Mouse (Mus musculus) forebrain, embryonic 11.5 days (tissue): ENCODE measurements around the gene Tsc22d1. TPM values are rescaled to one million over a fixed set of nuclear protein-coding genes. Genes with fewer than 3 reads are reported as not detected.

Source experiments
- ATAC-seq: fragments of 200-750 bp; cut with Nextera tagmentation; replicated peaks from 2 replicates; pipeline ENCODE4 v1.8.0; 2017; ENCODE audit warnings: moderate TSS enrichment; ENCODE audit not compliant: low FRiP score
- DNase-seq: peaks from one replicate; pipeline ENCODE4 v3.0.0-alpha.2; 2017; ENCODE audit warnings: low spot score
- H3K27ac ChIP-seq: fragments of 300-500 bp; sonication (generic); 2 replicates; pipeline ENCODE4 v1.5.1; 2014; ENCODE audit warnings: low read depth, low read length
- H3K27me3 ChIP-seq: fragments of 300-500 bp; sonication (generic); 2 replicates; pipeline ENCODE4 v1.6.1; 2014; ENCODE audit warnings: mild to moderate bottlenecking, low read length, mixed read lengths; ENCODE audit not compliant: control insufficient read depth, insufficient read depth
- H3K36me3 ChIP-seq: fragments of 300-500 bp; sonication (generic); 2 replicates; pipeline ENCODE4 v1.6.1; 2014; ENCODE audit warnings: mild to moderate bottlenecking, low read length, moderate library complexity, mixed read lengths; ENCODE audit not compliant: control insufficient read depth, insufficient read depth
- H3K4me1 ChIP-seq: fragments of 300-500 bp; sonication (generic); replicated peaks from 2 replicates; pipeline ENCODE4 v1.6.1; 2014; ENCODE audit warnings: low read length, mixed read lengths; ENCODE audit not compliant: control insufficient read depth, insufficient read depth
- H3K4me2 ChIP-seq: fragments of 300-500 bp; sonication (generic); 2 replicates; pipeline ENCODE4 v1.6.1; 2014; ENCODE audit warnings: low read depth, mild to moderate bottlenecking, low read length, moderate library complexity, mixed read lengths; ENCODE audit not compliant: severe bottlenecking
- H3K4me3 ChIP-seq: fragments of 300-500 bp; sonication (generic); 2 replicates; pipeline ENCODE4 v1.5.1; 2014; ENCODE audit warnings: low read depth, low read length
- H3K9ac ChIP-seq: fragments of 300-500 bp; sonication (generic); 2 replicates; pipeline ENCODE4 v1.6.1; 2014; ENCODE audit warnings: low read length
- H3K9me3 ChIP-seq: fragments of 300-500 bp; sonication (generic); 2 replicates; pipeline ENCODE4 v1.6.1; 2016; ENCODE audit warnings: low read length, mixed read lengths; ENCODE audit not compliant: control insufficient read depth
- WGBS: fragments of 180-500 bp; shearing (Covaris S2); extraction: QIAGEN DNeasy Blood & Tissue Kit; methylation state at CpG from one replicate; pipeline ENCODE4 v1.1.7; 2014; 5-methylcytosine and 5-hydroxymethylcytosine counted together
- polyA plus RNA-seq: library from polyadenylated mRNA; unstranded; fragments of >200 nt; fragmentation: Nextera tagmentation; extraction: Ambion mirVana; gene quantifications from 2 replicates; pipeline ENCODE4 v1.2.1, GENCODE M21; 2014

The Tsc22d1 gene
- polyA plus RNA-seq, 1 experiment from 2014 or later, result 484 TPM

GRCm38 (mm10) chr14:76533170-76533815 is 118.5 kb downstream of the Tsc22d1 start:
- Histone ChIP-seq H3K27me3 (no peaks in the 10 kb centered on the region), H3K9me3 (no peaks in the 10 kb centered on the region), H3K4me3 (no peak overlapping the region), H3K36me3 (no peaks in the 10 kb centered on the region), H3K9ac (peak overlapping the region; percentile 31; the same call in 1 of the 2 replicates), H3K4me1 (peaks cover 3% of the 10 kb centered on the region; the same call in 1 of the 2 replicates), H3K4me2 (peak overlapping the region; percentile 46), H3K27ac (peak overlapping the region; percentile 2; the same call in 1 of the 2 replicates)
- ATAC-seq (peak; percentile 36; the same call in 1 of the 2 replicates), DNase-seq (no peak)
- 21% methylated on average over 10 of the region's 10 CpGs for WGBS

- Histone ChIP-seq H3K9ac (no peak overlapping the region), H3K9me3 (no peaks in the 10 kb centered on the region), H3K27ac (no peak overlapping the region), H3K27me3 (no peaks in the 10 kb centered on the region), H3K4me3 (no peak overlapping the region), H3K36me3 (no peaks in the 10 kb centered on the region), H3K4me2 (no peak overlapping the region), H3K4me1 (peaks cover 3% of the 10 kb centered on the region; the same call in 1 of the 2 replicates)
- 97% methylated on average over 1 of the region's 1 CpGs for whole genome bisulfite sequencing
- DNase-seq (no peak), ATAC-seq (no peak)
Measured at GRCm38 (mm10) chr14:76535096-76535495, 120.3 kb downstream of the Tsc22d1 start.

- no peak for ATAC-seq
- no peak overlapping the region for H3K4me2 ChIP-seq
- no peaks in the 10 kb centered on the region for H3K27me3 ChIP-seq
- 44% methylated on average over 6 of the region's 6 CpGs for WGBS
- no peak overlapping the region for H3K9ac ChIP-seq
- no peak for DNase-seq
- H3K9me3 ChIP-seq, result no peaks in the 10 kb centered on the region
- H3K4me3 ChIP-seq, result no peak overlapping the region
- no peaks in the 10 kb centered on the region for H3K36me3 ChIP-seq
- peaks cover 3% of the 10 kb centered on the region; the same call in 1 of the 2 replicates for H3K4me1 ChIP-seq
- no peak overlapping the region for H3K27ac ChIP-seq
Measured at GRCm38 (mm10) chr14:76536921-76537320, 122.2 kb downstream of the Tsc22d1 start.

DNA sequence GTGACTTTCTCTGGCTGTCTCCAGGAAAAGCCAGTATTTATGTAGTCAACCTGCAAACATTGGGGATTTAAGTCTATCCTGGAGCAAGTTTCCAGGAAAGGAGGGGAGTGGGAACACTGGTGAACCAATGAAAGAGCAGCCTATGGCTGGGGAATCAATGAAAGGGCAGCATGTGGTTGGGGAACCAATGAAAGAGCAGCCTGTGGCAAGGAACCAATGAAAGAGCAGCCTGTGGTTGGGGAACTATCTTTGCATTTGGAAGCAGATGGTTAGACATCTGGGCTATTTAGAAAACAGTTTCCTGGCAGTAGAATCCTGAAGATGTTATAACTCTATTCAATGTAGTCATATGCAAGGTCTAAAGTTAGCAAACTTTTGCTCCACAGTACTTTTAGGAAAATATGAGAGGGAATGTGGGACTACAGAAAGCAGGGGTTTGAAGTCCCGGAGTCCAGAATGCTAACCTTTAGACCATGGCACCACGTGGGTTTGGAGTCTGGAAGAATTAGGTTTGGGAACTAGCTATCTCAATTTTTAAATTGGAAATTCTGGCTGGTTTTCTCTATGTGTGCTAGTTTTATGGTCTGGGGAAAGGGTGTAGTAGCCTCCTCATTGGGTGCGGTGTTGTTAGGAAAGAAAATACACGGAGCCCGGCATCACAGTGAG is 125.4 kb downstream of the Tsc22d1 start:
- DNase-seq, result no peak
- no peak overlapping the region for H3K4me3 ChIP-seq
- 95% methylated on average over 5 of the region's 5 CpGs for WGBS
- no peaks in the 10 kb centered on the region for H3K9me3 ChIP-seq
- no peaks in the 10 kb centered on the region for H3K36me3 ChIP-seq
- H3K27me3 ChIP-seq, result no peaks in the 10 kb centered on the region
- no peaks in the 10 kb centered on the region for H3K4me1 ChIP-seq
- no peak overlapping the region for H3K4me2 ChIP-seq
- no peak overlapping the region for H3K27ac ChIP-seq
- H3K9ac ChIP-seq, result no peak overlapping the region
- ATAC-seq, result no peak

GRCm38 (mm10) chr14:76541341-76541740 is 126.6 kb downstream of the Tsc22d1 start:
- Histone ChIP-seq H3K9ac (no peak overlapping the region), H3K4me1 (no peaks in the 10 kb centered on the region), H3K27me3 (no peaks in the 10 kb centered on the region), H3K9me3 (no peaks in the 10 kb centered on the region), H3K27ac (no peak overlapping the region), H3K4me2 (no peak overlapping the region), H3K36me3 (no peaks in the 10 kb centered on the region), H3K4me3 (no peak overlapping the region)
- ATAC-seq, result no peak
- WGBS, result 78% methylated on average over 2 of the region's 2 CpGs
- no peak for DNase-seq

GRCm38 (mm10) chr14:76544136-76544535 is 129.4 kb downstream of the Tsc22d1 start:
- H3K36me3 ChIP-seq, result no peaks in the 10 kb centered on the region
- no peak overlapping the region for H3K27ac ChIP-seq
- DNase-seq (no peak), ATAC-seq (no peak)
- no peaks in the 10 kb centered on the region for H3K27me3 ChIP-seq
- H3K9ac ChIP-seq, result no peak overlapping the region
- H3K4me2 ChIP-seq, result no peak overlapping the region
- WGBS, result 90% methylated on average over 6 of the region's 6 CpGs
- no peaks in the 10 kb centered on the region for H3K9me3 ChIP-seq
- H3K4me3 ChIP-seq, result no peak overlapping the region
- no peaks in the 10 kb centered on the region for H3K4me1 ChIP-seq

- peaks cover 3% of the 10 kb centered on the region; the same call in 1 of the 2 replicates for H3K27me3 ChIP-seq
- H3K9ac ChIP-seq, result peak overlapping the region; percentile 84
- H3K4me1 ChIP-seq, result peaks cover 2% of the 10 kb centered on the region; the same call in 1 of the 2 replicates
- ATAC-seq (peak; percentile 8; the same call in 1 of the 2 replicates), DNase-seq (no peak)
- WGBS, result 65% methylated on average over 18 of the region's 18 CpGs
- H3K4me2 ChIP-seq, result peak overlapping the region; percentile 92
- peak overlapping the region; percentile 69 for H3K4me3 ChIP-seq
- no peaks in the 10 kb centered on the region for H3K36me3 ChIP-seq
- no peak overlapping the region for H3K27ac ChIP-seq
- H3K9me3 ChIP-seq, result no peaks in the 10 kb centered on the region
Measured at GRCm38 (mm10) chr14:76555263-76556030, 140.7 kb downstream of the Tsc22d1 start.

- ATAC-seq (peak; percentile 78), DNase-seq (peak; percentile 79)
- H3K9me3 ChIP-seq, result no peaks in the 10 kb centered on the region
- peak overlapping the region; percentile 92 for H3K4me2 ChIP-seq
- WGBS, result under 1% methylated on average over 53 of the region's 67 CpGs
- peaks cover 3% of the 10 kb centered on the region; the same call in 1 of the 2 replicates for H3K27me3 ChIP-seq
- H3K4me3 ChIP-seq, result peak overlapping the region; percentile 69
- H3K27ac ChIP-seq, result peak overlapping the region; percentile 25; the same call in 1 of the 2 replicates
- peaks cover 2% of the 10 kb centered on the region; the same call in 1 of the 2 replicates for H3K4me1 ChIP-seq
- no peaks in the 10 kb centered on the region for H3K36me3 ChIP-seq
- peak overlapping the region; percentile 84 for H3K9ac ChIP-seq
Measured at GRCm38 (mm10) chr14:76556031-76556851, 141.5 kb downstream of the Tsc22d1 start.
